ENCODE assay signal across 19 mouse cellular contexts in genomic region chr9:124111997-124112396, GRCm38 (mm10). TPM values are rescaled to one million over a fixed set of nuclear protein-coding genes. Genes with fewer than 3 reads are reported as not detected.
"Had no signal": no experiment of that assay in that cellular context is flagged by ENCODE, and none has a peak within 500 bp of the region (broad histone marks: within the 10 kb centered on the region; RNA-seq: fewer than 3 reads in every experiment).

No protein-coding gene starts in this region.

- H3K4me2 ChIP-seq: heart, embryonic 12.5 days; hindbrain, embryonic 13.5 days; hindbrain, embryonic 15.5 days; kidney, embryonic 15.5 days; limb, embryonic 12.5 days had no signal

- ATAC-seq: hindbrain, postnatal 0 days; intestine, embryonic 16.5 days had no signal

- H3K4me3 ChIP-seq: gastrocnemius, adult 2 months; heart, embryonic 10.5 days; heart, embryonic 12.5 days; hindbrain, embryonic 13.5 days; hindbrain, embryonic 15.5 days; kidney, embryonic 15.5 days; left cerebral cortex, adult 2 months; limb, embryonic 10.5 days; limb, embryonic 12.5 days had no signal

- H3K36me3 ChIP-seq: heart, embryonic 10.5 days; heart, embryonic 12.5 days; hindbrain, embryonic 13.5 days; hindbrain, embryonic 15.5 days; kidney, embryonic 15.5 days; limb, embryonic 10.5 days; limb, embryonic 12.5 days had no signal

- H3K27ac ChIP-seq: gastrocnemius, adult 2 months; heart, embryonic 10.5 days; hindbrain, embryonic 13.5 days; hindbrain, embryonic 15.5 days; hindbrain, postnatal 0 days; kidney, embryonic 15.5 days; kidney, postnatal 0 days; left cerebral cortex, adult 2 months; limb, embryonic 10.5 days; limb, embryonic 12.5 days had no signal

- H3K9me3 ChIP-seq: heart, embryonic 10.5 days; heart, embryonic 12.5 days; hindbrain, embryonic 13.5 days; hindbrain, embryonic 15.5 days; kidney, embryonic 15.5 days; limb, embryonic 10.5 days; limb, embryonic 12.5 days had no signal

- DNase-seq: gastrocnemius, adult 2 months; gastrocnemius, postnatal 10 days; gastrocnemius, postnatal 25 days; heart, postnatal 10 days; kidney, adult 11 months; kidney, adult 9 months; kidney, postnatal 14 days; kidney, postnatal 36 days had no signal

- H3K9ac ChIP-seq: heart, embryonic 12.5 days; hindbrain, embryonic 13.5 days; hindbrain, embryonic 15.5 days; kidney, embryonic 15.5 days; limb, embryonic 12.5 days had no signal

- H3K27me3 ChIP-seq: heart, embryonic 12.5 days; hindbrain, embryonic 13.5 days; hindbrain, embryonic 15.5 days; kidney, embryonic 15.5 days; limb, embryonic 12.5 days had no signal

- H3K4me1 ChIP-seq: heart, embryonic 10.5 days; heart, embryonic 12.5 days; hindbrain, embryonic 13.5 days; hindbrain, embryonic 15.5 days; kidney, embryonic 15.5 days; limb, embryonic 10.5 days; limb, embryonic 12.5 days had no signal

RNA-seq across cellular contexts. Expression of gene Ccr2, which starts 10.2 kb away (rescaled TPM):
- total RNA-seq: hindbrain, postnatal 0 days had no signal
